Mouse (Mus musculus): ENCODE data around the gene Cenpj.
A peak's percentile ranks its signal among the peaks of the same experiment; 100 is the strongest.

Cenpj gene

GRCm38 (mm10) chr14:56575416-56575815 is at the start of gene Cenpj, which contains the start of gene Parp4:
Gene Cenpj (minus strand): TSS chr14:56575425.
Gene Parp4 (plus strand): TSS chr14:56575619.
- DNase-seq (ENCODE audit: extremely low read depth, low read depth, low spot score) = peak; percentile 26

DNA sequence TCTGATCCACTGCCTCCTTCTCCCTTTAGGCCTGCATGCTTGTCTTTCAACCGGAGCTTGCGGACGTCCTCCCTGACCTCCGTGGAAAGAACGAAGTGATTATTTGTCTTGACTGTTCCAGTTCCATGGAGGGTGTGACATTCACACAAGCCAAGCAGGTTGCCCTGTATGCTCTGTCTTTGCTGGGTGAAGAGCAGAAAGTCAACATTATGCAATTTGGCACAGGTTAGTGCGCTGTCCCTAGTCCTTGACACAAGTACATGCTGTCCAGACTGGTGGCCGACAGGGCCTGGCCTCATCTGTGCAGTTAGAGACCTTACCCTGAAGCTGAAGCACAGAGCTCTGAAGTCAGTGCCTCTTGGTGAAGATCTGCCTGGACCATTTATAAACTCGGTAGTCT is 45.2 kb upstream of the Cenpj start:
- DNase-seq (ENCODE audit: extremely low read depth, low read depth, low spot score) = peak; percentile 39

GRCm38 (mm10) chr14:56617470-56617869 is 42.2 kb upstream of the Cenpj start:
- no peak for DNase-seq (ENCODE audit: extremely low read depth, low read depth, low spot score)

DNA sequence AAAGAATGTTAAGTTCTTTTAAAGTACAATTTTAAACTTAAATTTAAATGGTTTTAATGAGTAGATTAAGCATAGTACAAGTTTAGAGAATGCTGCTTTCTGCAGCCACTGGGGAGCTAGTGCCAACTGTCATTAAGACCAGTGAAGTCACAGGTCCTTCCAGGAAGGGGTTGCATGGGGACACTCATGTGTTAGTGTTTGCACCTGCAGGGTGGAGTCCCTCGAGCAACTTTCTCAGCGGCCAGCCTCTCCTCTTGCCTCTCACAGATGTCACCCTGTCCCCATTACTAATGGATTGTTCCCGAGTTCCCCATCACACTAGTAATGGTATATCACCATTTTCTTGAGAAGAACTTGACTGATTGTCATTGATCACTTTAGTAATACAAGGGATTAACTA is 38.0 kb upstream of the Cenpj start:
- DNase-seq (ENCODE audit: extremely low read depth, low read depth, low spot score) = no peak

DNA sequence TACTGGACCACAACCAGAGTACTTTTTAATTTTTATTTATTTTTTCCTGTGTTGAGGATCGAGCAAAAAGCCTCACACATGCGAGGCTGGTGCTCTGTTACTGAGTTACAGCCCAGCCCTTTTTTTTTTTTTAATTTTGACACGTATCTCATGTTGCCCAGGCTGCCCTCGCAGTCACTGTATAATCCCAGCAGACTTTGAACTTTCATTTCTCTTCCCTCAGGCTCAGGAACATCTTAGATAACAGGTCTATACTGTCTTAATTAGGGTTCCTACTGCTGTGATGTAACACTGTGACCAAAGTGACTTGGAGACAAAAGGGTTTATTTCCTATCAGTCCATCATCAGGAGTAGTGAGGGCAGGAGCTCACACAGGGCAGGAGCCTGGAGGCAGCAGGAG is 29.9 kb upstream of the Cenpj start:
- no peak for DNase-seq (ENCODE audit: extremely low read depth, low read depth, low spot score)

- DNase-seq (ENCODE audit: extremely low read depth, low read depth, low spot score) = peak; percentile 4
Observed at GRCm38 (mm10) chr14:56604438-56604837, 29.2 kb upstream of the Cenpj start.

DNA sequence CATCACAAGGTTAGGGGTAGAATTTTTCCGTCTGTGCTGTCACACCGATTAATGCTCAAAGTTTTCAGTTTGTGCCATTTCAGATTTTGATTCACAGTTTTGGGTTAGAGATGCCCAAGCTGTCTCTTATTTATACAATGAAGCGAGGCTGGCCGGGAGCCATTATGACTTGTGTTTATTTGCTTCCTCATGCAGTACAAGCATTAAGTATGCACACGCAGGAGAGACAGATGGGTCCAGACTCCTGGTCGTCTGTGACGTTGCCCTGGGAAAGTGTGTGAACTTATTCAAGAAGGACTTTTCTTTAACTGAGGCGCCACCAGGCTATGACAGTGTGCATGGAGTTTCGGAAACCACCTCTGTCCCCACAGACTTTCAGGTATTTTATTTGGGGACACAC is 26.8 kb upstream of the Cenpj start:
- DNase-seq (ENCODE audit: extremely low read depth, low read depth, low spot score) = no peak

GRCm38 (mm10) chr14:56598759-56599158 is 23.5 kb upstream of the Cenpj start:
- DNase-seq (ENCODE audit: extremely low read depth, low read depth, low spot score) = no peak

DNA sequence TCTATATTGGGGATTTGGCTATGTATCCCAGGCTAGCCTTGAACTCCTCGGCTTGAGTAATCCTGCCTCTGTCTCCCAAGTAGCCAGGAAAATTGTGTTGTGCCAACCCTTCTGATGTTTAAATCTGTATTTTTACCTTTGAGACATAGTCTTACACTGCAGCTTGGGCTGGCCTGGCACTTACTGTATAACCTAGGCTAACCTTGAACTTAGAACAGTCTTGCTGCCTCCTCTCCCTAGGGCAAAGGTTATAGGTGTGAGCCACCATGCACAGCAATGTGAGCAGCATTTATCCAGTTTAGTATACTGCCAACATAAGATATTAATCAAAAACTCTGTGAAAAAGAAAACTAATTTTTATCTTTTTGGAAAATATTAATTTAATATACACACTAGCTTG is 19.6 kb upstream of the Cenpj start:
- DNase-seq (ENCODE audit: extremely low read depth, low read depth, low spot score) = no peak

GRCm38 (mm10) chr14:56592191-56592590 is 17.0 kb upstream of the Cenpj start:
- no peak for DNase-seq (ENCODE audit: extremely low read depth, low read depth, low spot score)

GRCm38 (mm10) chr14:56582294-56582693 is 7.1 kb upstream of the Cenpj start:
- DNase-seq (ENCODE audit: extremely low read depth, low read depth, low spot score) = no peak

DNA sequence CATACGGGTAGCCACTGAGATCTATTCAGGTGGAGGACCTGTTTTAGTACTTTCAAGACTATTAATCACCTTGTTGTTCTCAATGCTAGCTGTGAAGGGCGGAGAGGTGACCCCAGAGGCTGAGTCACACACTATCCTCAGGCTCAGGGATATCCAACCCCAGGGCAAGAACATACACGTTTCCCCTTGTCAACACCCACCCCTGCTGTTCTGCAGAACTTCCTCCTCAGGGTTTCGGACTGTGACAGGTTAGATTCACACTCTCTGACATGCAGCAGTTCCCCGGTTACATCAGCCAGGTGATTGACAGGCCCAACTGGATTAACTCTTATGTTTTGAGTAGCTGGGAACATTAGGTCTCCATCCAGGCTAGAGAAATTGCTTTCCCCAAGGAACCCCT is 5.9 kb upstream of the Cenpj start:
- no peak for DNase-seq (ENCODE audit: extremely low read depth, low read depth, low spot score)

DNA sequence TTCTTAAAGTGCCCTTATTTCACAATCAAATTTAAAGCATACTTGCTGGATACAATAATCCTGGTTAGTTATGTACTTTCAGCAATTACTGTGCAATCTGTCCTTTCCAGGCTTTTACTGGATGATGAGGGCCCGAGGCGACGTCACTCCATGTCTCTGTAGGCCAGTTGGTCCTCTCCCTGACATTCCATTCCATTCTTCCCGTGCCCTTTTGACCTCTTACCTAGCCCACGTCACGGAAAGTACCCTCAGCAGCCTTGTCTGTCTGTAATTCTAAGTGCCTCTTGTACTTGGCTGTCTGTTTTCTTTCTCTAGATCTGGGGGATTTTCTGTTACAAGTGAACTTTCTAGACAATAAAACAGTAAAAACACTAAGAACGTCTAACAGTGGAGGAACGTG is 3.8 kb upstream of the Cenpj start:
- no peak for DNase-seq (ENCODE audit: extremely low read depth, low read depth, low spot score)

GRCm38 (mm10) chr14:56575969-56576901 is 1.0 kb upstream of the Cenpj start:
- no peak for DNase-seq (ENCODE audit: extremely low read depth, low read depth, low spot score)

DNA sequence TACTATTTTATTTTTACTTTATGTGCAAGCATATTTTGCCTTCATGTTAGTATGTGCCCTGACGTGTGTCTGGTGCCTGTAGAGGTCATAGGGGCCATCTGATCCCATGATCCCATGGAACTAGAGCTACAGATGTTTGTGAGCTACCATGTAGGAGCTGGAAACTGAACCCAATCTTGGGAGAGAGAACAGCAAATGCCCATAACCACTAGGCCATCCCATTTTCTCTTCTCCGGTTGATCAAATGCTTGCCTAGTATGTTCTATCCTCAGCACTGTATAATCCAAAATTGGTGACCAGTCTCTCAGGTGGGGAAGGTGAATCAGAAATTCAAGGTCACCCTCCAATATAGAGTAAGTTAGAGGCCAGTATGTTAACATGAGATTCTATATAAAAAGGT is 2.7 kb downstream of the Cenpj start:
- DNase-seq (ENCODE audit: extremely low read depth, low read depth, low spot score) = no peak

GRCm38 (mm10) chr14:56571310-56572093 is 3.7 kb downstream of the Cenpj start:
- peak; percentile 31 for DNase-seq (ENCODE audit: extremely low read depth, low read depth, low spot score)

DNA sequence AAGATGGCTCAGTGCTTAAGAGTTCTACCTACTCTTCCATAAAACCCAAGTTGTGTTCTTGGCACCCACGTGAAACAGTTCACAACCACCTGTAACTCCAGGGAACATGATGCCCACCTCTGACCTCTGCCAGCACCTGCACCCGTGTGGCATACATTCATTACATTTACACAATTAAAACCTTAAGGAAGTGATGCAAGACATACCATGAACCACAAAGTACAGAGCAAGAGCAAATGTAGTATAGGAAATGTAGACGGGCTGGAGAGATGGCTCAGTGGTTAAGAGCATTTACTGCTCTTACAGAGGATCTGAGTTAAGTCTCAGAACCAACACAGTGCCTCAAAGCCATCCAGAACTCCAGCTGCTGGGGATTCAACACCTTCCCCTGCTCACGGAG is 6.2 kb downstream of the Cenpj start:
- no peak for DNase-seq (ENCODE audit: extremely low read depth, low read depth, low spot score)

- no peak for DNase-seq (ENCODE audit: extremely low read depth, low read depth, low spot score)
Observed at GRCm38 (mm10) chr14:56567476-56567875, 7.7 kb downstream of the Cenpj start.

DNA sequence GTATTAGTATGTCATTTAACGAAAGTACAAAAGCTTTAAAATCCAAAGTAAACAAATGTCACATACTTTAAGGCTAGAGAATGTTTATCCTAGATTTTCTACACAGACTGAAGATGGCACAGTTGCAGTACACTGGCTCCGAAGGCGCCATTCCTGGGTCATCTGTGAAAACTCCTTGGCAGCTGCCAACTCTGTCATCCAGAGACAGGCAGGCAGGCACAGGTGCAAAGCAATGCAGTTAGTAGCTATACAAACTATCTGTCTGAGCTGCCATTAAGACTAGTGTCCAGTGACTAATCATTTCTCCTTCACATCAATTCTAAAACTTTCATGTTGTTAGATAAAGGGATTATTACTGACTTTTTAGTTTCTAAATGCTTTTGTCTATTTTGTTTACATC is 16.1 kb downstream of the Cenpj start:
- no peak for DNase-seq (ENCODE audit: extremely low read depth, low read depth, low spot score)

- DNase-seq (ENCODE audit: extremely low read depth, low read depth, low spot score) = no peak
Observed at GRCm38 (mm10) chr14:56554716-56555115, 20.5 kb downstream of the Cenpj start.

DNA sequence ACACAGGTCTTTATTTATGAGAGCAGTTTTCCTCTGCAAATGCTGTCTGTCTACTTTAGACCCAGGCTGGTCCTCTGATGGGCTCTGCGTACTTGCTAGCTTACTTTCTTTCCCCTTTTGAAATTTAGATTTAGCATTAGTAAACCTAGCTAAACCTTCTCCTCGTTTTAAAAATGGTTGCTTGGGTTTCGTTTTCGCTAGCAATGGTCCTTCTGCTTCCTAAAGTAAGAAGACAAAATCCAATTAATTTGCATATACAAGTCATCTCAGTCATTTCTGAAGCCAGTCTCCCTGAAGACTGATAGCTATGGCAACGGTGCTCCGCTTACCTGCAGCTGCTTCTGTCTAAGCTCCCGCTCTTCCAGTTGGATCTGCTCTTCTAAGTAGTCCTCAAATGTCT is 21.9 kb downstream of the Cenpj start:
- no peak for DNase-seq (ENCODE audit: extremely low read depth, low read depth, low spot score)

DNA sequence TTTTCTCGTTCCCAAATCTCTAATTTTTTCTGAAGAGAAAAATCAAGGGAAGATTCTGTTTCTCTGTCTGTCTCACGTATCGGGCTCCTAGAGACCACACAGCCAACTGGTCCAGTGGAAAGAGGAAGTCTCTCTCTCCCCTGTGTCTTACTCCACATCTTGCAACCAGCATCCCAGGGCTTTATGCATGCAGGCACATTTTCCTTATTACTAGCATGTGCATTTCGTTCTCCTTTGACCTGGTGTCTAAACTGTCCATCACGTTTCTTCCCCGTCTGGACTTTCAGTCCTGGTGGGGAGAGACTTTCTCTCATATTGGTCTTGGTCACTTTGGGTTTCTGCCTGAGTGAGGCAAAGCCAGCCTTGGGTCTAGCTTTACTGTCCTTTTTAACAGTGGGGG is 22.3 kb downstream of the Cenpj start:
- DNase-seq (ENCODE audit: extremely low read depth, low read depth, low spot score) = no peak
